Mouse (Mus musculus) lung, adult 18-20 months (tissue): Measurements from ENCODE around the gene Ears2.
"Not testable (repeated sequence)": the region's sequence is repeated elsewhere in the genome, so short reads cannot be mapped to it uniquely, and the experiment has no call there.

Experiments used
- DNase-seq, 2 experiments: peaks; one replicate each; pipeline ENCODE4 v3.0.0; 2022; ENCODE audit warnings: mixed read lengths in 2 of 2

Gene Ears2

DNA sequence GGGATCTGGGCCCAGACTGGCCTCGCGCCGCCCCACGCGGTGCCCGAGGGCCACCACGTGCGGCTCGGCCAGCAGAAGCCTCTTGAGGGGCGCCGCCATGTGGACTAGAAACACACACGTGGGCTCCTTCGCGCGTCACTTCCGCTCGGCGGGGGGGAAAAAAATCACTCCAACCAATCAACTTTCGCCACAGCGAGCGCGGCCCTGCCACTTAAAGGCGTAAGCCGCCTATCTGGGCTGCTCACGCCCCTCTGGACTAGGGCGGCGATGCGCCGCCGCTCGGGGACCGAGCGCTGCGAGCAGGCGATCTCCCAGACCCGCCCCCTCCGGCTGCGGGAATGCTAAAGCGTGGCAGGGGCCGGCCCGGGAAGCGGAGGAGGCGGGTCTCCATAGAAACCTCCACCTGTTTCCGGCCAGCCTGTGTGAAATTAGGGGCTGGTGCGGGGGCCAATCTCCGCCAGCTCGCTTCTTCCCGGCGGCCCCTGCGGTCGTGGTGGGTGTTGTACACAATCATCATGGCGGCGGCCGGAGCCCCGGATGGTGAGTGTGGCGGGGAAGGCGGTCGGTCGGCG, at the start of gene Ears2, which contains the start of gene Ubfd1:
Gene Ears2, minus strand, starts transcription at position 319 of the 572 bp plus-strand sequence.
Gene Ubfd1, plus strand, starts transcription at position 231 of the 572 bp plus-strand sequence.
- DNase-seq = peak; percentile 96

DNA sequence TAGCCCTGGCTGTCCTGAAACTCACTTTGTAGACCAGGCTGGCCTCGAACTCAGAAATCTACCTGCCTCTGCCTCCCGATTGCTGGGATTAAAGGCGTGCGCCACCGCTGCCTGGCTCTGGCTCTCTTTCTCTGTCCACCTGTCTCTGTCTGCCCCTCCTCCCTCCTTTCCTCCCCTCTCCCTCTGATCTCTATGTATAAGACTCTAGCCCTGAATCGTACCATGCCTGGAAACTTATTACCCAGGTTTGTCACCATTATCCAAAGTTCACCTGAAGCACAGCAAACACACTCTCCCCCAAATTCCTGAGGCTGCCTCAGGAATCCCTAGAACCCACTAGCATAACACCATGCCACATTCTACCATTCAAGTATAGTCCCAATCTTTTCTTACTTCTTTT, 41.1 kb upstream of the Ears2 start:
- no peak for DNase-seq

DNA sequence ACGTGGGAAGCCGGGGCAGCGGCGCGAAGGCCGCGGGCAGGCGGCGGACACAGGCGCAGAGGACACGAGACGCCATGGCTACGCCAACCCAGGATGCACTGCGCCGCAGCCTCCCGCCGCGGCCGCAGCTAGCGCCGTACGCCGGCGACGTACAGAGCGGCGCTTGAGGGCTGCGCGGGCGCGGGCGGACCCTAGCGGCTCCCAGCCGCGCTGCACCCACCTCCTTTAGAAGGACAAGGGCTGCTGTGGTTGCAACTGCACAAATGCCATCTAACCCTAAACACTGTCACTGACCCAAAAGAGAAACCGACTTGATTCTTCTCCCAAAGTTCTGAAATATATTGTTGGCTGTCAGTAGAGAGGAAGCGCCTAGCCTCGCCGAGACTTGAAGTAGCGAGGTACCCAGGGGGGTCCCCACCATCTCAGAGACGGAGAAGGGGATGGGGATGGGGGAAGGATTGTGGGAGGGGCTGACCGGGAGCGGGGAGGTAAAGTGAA, 34.7 kb upstream of the Ears2 start, which contains the start of gene Ndufab1:
Gene Ndufab1, minus strand, starts transcription at position 140 of the 498 bp plus-strand sequence.
- peak; percentile 83 to 86 for DNase-seq

DNA sequence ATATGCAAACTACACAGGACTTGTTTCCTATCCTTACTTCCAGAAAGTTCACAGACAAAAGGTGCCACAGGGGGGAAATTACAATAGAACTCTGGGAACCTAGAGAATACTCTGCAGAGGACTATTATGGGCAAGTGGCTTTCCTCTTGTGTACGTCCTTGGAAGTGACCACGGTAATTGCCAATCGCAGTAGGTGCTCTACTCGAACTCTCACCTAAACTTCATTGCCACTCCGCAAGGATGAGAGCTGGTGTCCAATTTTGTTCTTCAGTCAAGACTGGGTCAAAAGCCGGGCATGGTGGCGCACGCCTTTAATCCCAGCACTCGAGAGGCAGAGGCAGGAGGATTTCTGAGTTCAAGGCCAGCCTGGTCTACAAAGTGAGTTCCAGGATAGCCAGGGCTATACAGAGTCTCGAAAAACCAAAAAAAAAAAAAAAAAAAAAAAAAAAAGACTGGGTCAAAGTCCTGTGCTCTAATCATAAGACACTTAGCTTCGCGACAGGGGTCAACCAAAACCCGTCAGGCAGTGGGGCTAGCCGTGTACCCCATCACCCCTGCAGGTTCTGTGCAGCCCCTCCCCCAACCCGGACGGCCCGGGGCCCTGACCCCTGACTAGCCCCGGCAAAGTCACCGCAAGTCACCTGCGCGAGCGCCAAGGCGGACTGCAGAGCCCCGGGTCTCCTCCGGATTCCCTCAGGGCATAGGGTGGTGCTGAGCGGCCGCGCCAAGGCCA, 34.1 kb upstream of the Ears2 start:
- not testable (repeated sequence) for DNase-seq

DNA sequence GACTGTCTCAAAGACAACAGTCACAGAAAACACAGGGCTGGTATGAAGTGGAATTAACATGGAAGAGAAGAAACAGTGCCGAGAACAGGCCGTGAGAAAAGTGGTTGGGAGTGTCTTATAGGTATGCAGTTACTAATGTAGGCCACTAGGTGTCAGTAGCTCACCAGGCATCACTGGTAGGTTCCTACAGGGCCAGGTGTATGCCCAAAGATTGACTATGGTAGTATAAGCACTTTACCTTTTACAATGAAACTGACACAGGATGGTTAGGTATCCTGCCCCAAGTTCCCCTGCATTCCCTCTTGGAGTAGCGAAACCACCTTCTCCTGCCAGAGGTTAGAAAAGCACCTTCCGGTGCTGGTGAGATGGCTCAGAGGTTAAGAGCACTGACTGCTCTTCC, 32.2 kb upstream of the Ears2 start:
- DNase-seq = peak; percentile 11 to 36

DNA sequence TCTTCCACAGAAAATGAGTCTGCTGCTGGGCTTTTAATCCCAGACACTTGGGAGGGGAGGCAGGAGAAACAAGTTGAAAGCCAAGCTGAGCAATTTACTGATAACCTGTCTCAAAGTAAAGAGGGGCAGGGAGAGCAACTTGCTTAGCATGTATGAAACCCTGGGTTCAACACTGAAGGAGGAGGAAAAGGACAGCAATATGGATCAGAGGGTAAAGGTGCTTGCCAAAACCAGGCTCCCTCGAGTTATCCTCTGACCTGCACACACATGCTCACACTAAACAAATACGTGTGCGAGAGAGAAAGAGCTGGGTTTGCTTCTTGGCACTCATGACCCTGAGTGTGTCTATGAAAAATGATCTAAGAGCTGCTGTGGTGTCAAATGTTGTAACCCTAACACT, 30.9 kb upstream of the Ears2 start:
- no peak for DNase-seq

DNA sequence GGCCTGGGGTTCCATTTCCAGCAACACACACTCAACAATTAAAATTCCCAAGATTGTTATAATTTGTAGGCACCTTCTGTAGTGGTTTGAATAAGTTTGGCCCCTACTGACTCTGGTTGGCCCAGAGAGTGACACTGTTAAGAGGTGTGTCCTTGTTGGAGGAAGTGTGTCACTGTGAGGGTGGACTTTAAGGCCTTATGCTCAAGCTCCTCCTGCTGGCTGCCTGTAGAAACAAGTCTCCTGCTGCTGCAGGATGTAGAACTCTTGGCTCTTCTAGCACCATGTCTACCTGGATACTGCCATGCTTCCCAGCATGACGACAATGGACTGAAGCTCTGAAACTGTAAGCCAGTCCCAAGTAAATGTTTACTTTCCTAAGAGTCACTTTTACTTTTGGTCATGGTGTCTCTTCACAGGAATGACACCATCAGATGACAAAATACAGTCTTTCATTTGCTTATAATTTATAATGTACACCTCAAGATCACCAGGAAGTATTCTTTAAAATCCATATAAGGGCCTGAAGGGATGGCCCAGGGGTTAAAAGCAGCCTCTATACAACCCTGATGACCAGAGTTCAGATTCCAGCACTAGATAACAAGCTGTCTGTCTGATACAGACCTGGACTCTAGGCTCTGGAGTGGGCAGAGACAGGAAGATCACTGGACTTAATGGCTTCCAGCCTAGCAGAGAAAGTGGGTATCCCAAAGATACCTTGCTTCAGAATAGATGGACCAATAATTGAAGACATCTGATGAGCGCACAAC, 27.7 kb upstream of the Ears2 start:
- no peak for DNase-seq

DNA sequence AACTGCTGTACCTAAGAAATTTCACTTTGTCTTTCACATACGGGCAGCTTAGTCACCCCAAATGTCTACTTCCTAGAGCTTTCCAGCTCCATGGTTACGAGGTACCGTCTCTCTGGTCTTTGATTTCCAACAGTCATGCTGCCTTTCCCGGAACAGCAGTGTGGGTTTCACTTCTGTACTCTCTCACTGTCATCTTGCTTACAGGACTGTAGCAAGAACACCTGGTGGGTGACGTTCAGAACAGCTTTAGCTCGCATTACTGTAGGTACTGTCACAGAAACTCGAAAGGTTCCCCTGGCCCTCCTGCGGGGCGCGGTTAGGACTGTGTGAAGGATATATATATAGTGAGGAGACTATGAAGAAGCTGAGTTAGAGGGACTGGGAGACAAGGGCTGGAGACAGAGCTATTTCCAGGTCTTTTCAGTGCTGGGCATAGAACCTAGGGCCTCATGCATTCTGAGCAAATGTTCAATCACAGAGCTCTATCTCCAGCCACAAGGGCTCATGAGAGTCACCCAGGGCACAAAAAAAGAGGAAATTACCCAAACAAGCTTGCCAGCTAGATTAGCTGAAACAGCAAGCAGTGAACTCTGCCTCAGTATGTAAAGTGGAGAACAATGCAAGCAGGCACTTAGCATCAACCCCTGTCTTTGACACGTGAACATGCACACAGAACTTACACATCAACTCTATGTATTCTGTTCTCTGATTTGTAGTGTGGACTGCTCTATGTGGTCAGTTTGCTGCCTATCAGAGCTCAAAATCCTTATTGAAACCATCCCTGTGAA, 20.3 kb upstream of the Ears2 start:
- no peak for DNase-seq

DNA sequence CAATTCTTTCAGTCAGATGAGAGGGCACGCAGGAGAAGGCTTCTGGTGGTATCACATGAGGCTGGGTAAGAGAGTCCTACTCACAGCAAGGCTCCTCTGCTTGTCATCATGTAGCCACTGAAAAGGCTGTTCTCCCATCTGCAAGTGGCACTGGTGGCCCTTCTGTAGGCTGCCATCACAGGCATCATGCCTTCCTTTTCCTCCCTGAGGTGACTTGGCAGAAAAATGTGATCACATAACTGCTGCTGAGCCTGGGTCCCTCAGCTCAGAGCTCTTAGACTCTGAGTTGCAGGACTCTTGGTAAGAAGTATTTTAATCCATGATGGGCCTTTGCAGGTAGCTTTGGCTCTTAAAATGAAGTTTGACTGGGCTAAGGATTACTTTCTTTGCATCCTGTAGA, 14.0 kb upstream of the Ears2 start:
- no peak for DNase-seq

DNA sequence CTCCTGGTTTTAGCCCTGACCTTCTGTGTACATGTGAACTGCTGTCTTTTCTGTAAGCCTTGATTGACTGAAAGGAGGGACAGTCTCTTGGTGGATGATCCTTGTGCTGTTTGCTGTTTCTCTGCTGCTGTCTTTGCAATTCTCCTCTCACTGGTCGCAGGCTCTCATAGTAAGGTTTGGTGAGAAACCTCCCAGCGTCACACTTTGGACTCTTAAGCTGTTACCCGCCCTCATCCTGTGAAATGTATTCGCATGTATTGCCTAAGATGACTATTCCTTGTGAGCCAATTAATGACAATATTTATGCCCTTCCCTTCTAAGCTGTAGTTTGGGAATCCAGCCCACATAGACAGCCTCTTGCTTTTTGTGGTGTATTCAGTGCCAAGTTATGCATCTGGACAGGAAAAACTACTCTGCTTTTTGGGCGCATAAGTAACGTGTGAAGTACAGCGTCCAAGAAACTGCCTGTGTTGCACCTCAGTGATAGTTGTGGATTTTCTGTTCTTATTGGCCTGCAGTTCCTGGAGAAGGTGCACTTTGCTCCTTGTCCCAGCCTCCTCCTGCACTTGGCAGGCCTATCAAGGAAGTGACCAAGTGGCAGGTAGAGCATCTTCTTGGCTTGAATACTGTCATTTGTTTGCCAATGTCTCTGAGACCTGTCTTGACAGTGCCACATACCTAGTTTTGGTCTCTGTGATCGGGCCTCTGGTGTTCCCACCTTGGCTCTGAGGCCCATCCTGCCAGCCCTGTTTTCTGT, 12.9 kb upstream of the Ears2 start:
- no peak for DNase-seq

DNA sequence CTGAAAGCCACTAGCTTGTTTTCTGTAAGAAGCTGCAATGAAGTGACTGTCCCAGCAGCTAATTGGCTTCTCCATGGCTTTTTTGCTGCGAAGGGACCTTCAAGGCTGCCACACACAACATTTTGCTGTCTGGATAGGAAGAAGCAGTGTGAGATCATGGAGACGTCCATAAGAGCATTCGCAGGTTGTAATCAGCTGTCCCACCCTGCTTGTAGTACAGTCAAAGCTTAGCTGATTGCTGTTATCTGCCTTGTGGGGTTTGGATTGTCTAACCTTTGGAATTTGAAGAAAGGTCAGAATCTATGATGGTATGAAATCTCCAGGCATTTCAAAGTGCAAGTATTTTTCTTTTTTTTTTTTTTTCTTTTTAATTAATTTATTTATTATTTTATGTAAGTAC, 7.3 kb upstream of the Ears2 start:
- DNase-seq = no peak

DNA sequence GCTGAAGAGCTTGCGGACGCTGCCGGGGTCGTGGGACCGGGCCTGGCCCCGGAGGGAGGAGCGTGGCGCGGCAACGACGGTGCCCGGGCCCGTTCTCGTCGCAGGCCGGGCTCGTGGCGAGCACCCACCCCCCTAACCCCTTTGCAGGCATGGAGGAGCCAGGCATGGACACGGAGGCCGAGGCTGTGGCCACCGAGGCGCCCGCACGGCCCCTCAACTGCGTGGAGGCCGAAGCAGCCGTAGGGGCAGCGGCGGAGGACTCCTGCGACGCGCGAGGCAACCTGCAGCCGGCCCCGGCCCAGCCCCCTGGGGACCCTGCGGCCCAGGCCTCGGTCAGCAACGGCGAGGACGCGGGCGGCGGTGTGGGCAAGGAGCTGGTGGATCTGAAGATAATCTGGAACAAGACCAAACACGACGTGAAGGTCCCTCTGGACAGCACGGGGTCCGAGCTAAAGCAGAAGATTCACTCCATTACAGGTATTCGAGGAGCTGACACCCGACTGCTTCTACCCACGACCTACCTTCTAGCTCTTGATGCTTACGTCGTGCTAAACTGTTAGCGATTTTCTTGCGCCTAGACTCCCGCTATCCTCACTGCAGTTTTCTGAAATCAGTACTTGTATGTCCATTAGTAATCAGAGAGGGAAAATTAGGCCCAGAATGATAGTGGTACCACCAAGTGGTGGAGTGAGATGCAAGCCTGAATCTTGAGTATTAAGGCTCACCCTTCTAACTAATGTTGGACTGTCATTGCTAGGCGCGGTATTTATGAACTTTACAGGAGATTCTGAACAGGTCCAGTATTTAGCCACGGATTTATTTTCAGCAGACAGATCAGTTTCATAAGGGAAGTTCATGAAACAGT, 686 bp upstream of the Ears2 start:
- peak in 1 of 2 experiments; percentile 13 for DNase-seq

DNA sequence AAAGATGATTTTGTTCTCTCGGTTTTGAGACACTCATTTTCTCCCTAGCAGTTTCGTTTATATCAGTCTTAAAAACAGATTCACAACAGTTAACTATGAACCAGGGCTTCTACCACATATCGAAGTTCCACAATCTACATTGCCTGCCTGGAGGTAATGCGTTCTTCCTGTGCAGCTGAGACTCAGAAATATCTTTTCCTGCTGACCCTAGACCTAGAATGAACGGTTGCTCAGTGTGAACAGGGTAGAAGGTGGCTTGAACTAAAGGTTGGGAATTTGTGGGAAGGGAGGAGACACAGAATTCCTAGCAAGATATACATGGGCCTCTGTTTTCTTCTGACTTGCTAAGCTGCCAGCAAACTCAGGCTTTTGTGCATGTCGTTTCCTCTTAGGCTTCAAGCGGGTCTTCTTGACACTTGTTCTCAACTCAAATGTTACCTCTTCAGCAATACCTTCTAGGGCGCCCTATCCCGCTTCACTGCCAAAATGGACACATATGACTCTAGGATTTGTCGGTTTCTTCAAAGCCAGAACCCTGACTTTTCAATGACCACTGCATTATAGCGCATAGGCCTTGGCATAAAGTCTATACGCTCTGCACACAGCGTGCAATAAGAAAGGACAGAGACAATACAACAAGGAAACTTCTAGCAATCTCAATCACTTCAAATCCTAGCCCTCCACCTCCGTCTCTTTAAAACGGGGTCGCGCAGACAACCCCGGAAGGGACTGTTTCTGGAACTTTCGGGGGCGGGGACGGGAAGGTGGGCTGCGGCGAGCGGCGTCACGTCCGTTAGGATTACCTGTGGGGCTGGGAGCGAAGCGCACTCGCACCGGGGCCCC, 740 bp downstream of the Ears2 start:
- DNase-seq = peak in 1 of 2 experiments; percentile 8

DNA sequence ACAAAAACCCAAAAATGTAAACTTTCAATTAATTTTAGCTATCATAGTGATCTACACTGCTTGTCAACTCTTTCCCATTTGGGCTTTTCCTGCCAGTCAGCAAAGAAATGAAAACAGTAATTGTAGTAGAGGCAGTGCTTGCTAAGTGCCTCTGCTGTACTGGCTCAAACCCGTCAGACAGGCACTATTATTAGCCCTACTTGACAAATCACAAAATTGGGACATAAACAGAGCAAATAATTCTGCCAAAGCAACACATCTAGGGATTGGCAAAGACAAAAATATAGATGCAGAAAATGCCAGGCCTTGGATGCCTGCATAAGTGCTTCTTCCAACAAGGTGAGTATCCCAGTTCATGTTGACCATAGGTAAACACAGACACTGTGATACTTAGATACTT, 1.4 kb downstream of the Ears2 start:
- DNase-seq = no peak

DNA sequence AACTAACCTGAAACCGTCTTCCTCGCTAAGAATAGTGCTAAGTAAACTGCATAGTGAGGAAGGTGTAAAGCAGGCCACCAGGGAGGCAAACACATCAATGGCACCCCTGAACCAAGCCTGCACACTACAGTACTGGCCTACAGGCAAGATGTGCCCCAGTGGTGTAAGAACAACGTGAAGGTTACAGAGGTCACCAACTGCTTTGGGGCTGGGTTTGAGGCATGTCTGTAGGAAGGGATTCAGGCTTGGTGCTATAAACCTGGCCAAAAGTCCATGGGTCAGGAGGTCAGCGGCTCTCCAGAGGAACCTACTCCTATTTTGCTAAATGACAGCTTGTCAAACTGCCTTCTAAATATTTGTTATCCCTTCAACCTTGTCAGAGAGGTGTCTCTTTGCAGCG, 10.4 kb downstream of the Ears2 start:
- no peak for DNase-seq

DNA sequence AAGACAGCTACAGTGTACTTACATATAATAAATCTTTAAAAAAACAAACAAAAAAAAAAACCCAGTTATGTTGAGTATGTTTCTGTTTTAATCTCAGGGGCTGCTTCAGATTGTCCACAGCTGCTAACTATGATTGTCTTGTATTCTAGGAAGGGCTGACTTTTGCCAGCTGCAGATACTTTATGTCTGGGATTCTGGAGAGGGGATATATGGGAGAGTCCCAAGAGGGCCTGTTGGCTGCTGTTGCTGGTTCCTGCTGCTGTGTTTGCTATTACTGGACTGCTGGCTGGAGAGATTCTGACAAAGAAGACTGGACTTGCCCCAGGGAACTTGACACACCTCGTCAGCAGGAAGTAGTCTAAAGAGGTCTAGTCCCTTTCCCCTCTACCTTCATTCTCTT, 16.2 kb downstream of the Ears2 start:
- no peak for DNase-seq

DNA sequence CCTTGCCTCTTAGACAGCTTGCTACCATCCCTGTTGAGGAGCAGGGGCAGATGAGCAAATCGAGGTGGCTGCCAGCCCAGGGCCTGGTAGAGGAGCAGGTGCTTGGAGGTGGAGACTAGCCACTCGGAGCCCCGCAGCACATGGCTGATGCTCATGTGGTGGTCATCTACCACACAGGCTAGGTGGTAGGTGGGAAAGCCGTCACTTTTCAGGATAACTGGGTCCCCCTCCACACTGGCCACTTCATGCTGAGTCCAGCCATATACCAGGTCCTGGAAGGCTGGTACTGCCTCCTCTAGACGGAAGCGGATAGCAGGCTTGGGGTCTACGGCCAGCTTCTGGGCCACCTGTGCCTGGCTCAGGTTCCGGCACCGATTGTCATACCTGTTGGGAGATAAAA, 18.9 kb downstream of the Ears2 start:
- no peak for DNase-seq

DNA sequence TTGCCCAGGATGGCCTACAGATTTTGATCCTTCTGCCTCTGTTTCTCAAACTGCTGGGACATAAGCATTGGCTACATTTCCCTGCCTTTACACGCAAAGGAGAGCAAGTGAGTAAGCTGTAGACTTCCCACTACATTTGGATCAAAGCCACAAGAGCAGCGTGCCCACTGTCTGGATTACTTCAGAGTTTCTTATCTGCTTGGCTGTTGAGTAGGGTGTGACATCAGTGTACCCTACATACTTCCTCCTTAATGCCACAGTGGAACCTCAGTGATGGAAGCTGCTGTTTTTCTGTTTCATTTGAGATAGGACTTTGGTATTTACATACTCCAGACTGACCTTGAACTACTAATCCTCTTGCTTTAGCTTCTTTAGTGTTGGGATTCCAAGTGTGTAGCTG, 20.2 kb downstream of the Ears2 start:
- no peak for DNase-seq

DNA sequence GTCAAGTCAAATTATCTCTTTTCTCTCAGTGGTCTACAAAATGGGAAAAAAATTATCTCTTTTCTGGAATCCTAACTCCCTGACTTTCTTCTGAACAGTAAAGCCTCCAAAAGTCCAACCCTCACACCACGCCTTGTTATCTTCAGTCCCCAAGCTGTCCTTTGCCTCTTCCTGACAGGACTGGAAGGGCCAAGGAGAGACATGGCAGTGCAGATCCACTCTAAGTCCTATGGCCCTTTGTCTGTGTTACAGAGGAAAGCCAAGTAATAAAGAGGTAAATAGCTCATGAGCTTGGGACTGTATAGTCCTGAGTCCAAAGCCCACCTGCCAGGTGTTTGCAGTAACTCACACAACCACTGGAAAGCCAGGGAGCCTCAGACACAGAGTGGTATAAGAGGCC, 21.4 kb downstream of the Ears2 start:
- DNase-seq = no peak

DNA sequence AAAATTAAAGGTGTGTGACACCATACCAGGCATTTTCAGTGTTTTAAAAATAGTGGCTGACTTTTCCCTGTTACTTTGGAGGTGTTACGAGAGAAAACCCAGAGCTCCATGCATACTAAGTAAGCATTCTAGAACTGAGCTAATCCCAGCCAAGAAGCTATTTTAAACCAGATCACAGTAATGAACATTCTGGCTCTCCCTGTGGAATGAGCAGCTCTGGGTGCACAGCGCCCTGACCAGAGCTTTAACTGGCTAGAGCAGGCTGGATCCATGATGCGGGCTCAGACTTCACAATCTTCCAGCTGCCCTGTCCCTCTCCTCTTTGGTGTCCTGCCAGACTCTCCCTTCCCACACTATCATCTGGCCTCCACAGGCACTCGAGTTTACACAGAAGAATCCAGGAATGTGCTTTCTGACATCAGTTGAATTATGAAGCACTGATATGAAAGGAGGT, 21.9 kb downstream of the Ears2 start:
- peak; percentile 17 to 39 for DNase-seq
